Mouse (Mus musculus) olfactory bulb, adult 2 months (tissue): ENCODE data around the gene Eef2. TPM values are rescaled to one million over a fixed set of nuclear protein-coding genes. Genes with fewer than 3 reads are reported as not detected.
"Not testable (repeated sequence)": the region's sequence is repeated elsewhere in the genome, so short reads cannot be mapped to it uniquely, and the experiment has no call there.

Source experiments
- H3K27ac ChIP-seq: fragments of 200-500 bp; 2 replicates; pipeline ENCODE4 v1.5.1; 2012; ENCODE audit warnings: low read depth, low read length; ENCODE audit not compliant: insufficient read depth
- H3K4me1 ChIP-seq: fragments of 200-500 bp; 2 replicates; pipeline ENCODE4 v1.6.1; 2012; ENCODE audit warnings: low read length; ENCODE audit not compliant: control insufficient read depth, insufficient read depth
- H3K4me3 ChIP-seq: fragments of 200-500 bp; 2 replicates; pipeline ENCODE4 v1.5.1; 2012; ENCODE audit warnings: mild to moderate bottlenecking, low read depth, low read length, moderate library complexity; ENCODE audit not compliant: insufficient read depth
- CTCF ChIP-seq: fragments of 200-500 bp; IDR thresholded peaks from 2 replicates; pipeline ENCODE4 v1.5.1; 2012; ENCODE audit warnings: low read depth, mild to moderate bottlenecking, low read length, moderate library complexity; ENCODE audit not compliant: insufficient read depth
- POLR2A ChIP-seq: fragments of 200-500 bp; IDR thresholded peaks from 2 replicates; pipeline ENCODE4 v1.6.1; 2012; ENCODE audit warnings: mild to moderate bottlenecking, low read depth, low read length, moderate library complexity; ENCODE audit not compliant: insufficient read depth
- WGBS: fragments of 180-500 bp; shearing (Covaris S2); methylation state at CpG from one replicate; pipeline ENCODE4 v1.1.7; 2018; 5-methylcytosine and 5-hydroxymethylcytosine counted together
- polyA plus RNA-seq: library from polyadenylated mRNA; stranded (reverse); fragments of >200 nt; gene quantifications from 2 replicates; pipeline ENCODE4 v1.2.4, GENCODE M21; 2012; ENCODE audit warnings: low replicate concordance; ENCODE audit not compliant: missing spikeins, insufficient read depth, insufficient read length

The Eef2 gene
- polyA plus RNA-seq, 1 experiment = 423 TPM

DNA sequence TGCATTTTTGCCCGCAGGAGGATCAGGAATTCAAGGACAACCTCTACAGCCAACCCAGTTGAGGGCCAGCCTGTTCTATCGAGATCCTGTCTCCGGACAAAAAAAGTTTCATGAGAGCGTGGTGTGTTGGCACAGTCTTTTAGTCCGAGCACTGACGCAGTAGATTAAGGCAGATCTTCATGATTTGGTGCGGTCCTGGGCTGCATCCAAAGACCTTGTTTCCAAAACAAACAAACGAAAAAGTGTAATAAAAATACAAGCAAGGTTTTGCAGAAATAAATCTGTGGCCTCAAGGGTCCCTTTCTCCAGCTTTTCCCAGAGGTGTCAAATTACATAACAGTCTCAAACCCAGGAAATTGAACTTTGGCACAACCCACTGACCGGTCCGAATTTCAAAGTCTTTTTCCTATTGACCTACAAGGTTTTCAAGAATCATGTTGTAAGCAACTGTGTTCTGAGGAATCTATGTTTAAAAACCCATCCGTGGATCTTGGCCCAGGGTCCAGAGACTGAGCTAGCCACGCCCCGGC, 430 bp upstream of the Eef2 start:
- WGBS = under 1% methylated on average over 13 of the region's 13 CpGs

DNA sequence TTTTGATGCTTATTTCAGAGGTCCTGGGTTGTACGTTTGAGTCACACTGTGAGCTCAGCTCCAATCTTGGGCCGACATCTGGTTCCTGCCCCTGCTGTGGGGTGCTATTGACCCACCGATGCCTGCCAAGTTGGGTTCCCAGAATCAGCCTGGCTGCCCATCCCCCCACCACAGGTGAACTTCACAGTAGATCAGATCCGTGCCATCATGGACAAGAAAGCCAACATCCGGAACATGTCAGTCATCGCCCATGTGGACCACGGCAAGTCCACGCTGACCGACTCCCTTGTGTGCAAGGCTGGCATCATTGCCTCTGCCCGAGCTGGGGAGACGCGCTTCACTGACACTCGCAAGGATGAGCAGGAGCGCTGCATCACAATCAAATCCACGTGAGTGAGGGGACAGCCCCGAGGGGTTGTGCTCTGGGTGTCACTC, 1.1 kb downstream of the Eef2 start:
- WGBS = 8% methylated on average over 16 of the region's 16 CpGs
- no peak for TF ChIP-seq CTCF
- no peak for TF ChIP-seq POLR2A
- Histone ChIP-seq H3K27ac (no peak overlapping the region; the same call in 1 of the 2 replicates), H3K4me1 (peaks cover 38% of the 10 kb centered on the region), H3K4me3 (peak overlapping the region; percentile 92)

More for the DNA sequence above, 430 bp upstream of the Eef2 start:
- peaks cover 33% of the 10 kb centered on the region for H3K4me1 ChIP-seq
- TF ChIP-seq POLR2A (no peak), CTCF (no peak)
- peak overlapping the region; percentile 43 for H3K27ac ChIP-seq
- H3K4me3 ChIP-seq = peak overlapping the region; percentile 18; the same call in 1 of the 2 replicates

DNA sequence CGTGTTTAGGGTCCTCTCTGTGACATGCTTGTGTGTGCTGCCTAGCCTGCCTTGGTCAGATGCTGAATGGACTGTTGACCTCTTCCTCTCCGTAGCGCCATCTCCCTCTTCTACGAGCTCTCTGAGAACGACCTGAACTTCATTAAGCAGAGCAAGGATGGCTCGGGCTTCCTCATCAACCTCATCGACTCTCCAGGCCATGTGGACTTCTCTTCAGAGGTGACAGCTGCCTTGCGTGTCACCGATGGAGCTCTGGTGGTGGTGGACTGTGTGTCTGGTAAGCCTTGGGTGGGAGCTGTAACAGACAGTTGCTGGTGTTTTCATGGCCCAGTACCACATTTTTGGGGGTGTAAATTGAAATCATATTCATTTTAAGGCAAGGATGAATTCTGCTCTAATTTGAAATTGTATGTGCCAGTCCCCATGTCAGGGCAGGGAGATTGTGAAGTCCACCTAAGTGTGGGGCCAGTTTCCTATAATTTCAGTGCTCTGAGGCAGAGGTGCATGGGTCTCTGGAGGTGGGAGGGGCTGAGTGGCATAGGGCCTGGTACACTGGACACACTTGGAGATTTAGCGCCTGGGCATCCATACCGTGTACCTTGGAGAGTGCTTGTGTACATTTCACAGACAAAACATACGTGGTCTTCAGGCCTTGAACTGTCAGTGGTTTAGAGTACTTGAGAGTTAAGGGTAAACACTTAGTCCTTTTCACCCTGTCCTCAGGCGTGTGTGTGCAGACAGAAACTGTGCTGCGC, 1.7 kb downstream of the Eef2 start:
- peak overlapping the region; percentile 92 for H3K4me3 ChIP-seq
- peaks cover 38% of the 10 kb centered on the region for H3K4me1 ChIP-seq
- no peak overlapping the region for H3K27ac ChIP-seq
- TF ChIP-seq CTCF = no peak
- no peak for TF ChIP-seq POLR2A
- WGBS = 56% methylated on average over 14 of the region's 14 CpGs

DNA sequence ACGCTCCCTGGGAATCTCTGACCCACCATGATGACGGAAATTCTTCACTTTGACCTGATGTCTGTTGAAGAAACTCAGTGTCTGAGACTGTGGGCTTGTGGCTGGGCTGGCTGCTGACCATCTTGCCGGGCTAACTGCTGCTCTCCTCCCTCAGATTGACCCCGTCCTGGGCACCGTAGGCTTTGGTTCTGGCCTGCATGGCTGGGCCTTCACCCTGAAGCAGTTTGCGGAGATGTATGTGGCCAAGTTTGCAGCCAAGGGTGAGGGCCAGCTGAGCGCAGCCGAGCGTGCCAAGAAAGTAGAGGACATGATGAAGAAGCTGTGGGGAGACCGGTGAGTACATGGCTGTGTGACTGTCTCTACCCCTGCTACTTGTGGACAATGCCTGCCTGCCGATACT, 2.5 kb downstream of the Eef2 start:
- no peak for TF ChIP-seq POLR2A
- TF ChIP-seq CTCF = no peak
- Histone ChIP-seq H3K4me3 (no peak overlapping the region), H3K27ac (no peak overlapping the region), H3K4me1 (peaks cover 42% of the 10 kb centered on the region)
- 89% methylated on average over 11 of the region's 11 CpGs for WGBS

DNA sequence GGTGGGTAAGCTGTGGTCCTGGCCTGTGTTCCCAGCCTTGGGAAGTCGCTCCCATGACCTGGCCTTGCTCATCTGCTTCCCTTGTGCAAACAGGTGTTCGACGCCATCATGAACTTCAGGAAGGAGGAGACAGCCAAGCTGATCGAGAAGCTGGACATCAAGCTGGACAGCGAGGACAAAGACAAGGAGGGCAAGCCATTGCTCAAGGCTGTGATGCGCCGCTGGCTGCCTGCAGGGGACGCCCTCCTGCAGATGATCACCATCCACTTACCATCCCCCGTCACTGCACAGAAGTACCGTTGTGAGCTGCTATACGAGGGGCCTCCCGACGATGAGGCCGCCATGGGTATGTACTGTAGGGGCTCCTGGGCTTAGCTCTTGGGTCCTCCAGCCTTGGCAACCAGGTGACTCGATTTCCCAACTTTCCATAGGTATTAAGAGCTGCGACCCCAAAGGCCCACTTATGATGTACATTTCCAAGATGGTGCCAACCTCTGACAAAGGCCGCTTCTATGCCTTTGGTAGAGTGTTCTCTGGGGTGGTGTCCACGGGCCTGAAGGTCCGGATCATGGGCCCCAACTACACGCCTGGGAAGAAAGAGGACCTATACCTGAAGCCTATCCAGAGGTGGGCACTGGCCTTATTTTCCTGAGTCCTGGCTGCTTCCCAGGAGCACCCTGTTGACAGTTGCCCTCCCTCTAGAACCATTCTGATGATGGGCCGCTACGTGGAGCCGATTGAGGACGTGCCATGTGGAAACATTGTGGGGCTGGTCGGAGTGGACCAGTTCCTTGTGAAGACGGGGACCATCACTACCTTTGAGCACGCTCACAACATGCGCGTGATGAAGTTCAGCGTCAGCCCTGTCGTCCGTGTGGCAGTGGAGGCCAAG, 3.3 kb downstream of the Eef2 start:
- no peak for TF ChIP-seq POLR2A
- no peak for TF ChIP-seq CTCF
- Histone ChIP-seq H3K4me3 (no peak overlapping the region), H3K27ac (no peak overlapping the region), H3K4me1 (peaks cover 44% of the 10 kb centered on the region)
- 88% methylated on average over 32 of the region's 32 CpGs for WGBS

DNA sequence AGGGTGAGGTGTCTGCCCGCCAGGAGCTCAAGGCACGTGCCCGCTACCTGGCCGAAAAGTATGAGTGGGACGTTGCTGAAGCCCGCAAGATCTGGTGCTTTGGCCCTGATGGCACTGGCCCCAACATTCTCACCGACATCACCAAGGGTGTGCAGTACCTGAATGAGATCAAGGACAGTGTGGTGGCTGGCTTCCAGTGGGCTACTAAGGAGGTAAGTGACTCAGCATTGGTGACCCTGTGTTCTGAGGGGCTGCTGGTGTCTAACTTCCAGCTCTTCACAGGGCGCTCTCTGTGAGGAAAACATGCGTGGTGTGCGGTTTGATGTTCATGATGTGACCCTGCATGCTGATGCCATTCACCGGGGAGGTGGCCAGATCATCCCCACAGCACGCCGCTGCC, 4.5 kb downstream of the Eef2 start:
- 92% methylated on average over 13 of the region's 13 CpGs for WGBS
- Histone ChIP-seq H3K27ac (no peak overlapping the region), H3K4me3 (no peak overlapping the region), H3K4me1 (peaks cover 40% of the 10 kb centered on the region)
- no peak for TF ChIP-seq CTCF
- no peak for TF ChIP-seq POLR2A

DNA sequence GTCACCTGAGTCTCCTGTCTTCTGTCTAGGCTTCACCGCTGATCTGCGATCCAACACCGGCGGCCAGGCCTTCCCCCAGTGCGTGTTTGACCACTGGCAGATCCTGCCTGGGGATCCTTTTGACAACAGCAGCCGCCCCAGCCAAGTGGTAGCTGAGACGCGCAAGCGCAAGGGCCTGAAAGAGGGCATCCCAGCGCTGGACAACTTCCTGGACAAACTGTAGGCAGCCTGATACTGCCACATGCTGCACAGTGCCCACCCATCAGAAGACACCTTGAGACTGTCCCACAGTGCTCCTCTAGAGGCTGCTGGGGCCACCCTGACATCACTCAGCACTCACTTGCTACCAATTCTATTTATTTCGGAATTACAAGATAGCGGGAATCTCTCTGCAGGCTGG, 5.4 kb downstream of the Eef2 start:
- not testable (repeated sequence) for H3K4me3 ChIP-seq, H3K27ac ChIP-seq
- WGBS = 71% methylated on average over 12 of the region's 12 CpGs
- peaks cover 40% of the 10 kb centered on the region for H3K4me1 ChIP-seq

DNA sequence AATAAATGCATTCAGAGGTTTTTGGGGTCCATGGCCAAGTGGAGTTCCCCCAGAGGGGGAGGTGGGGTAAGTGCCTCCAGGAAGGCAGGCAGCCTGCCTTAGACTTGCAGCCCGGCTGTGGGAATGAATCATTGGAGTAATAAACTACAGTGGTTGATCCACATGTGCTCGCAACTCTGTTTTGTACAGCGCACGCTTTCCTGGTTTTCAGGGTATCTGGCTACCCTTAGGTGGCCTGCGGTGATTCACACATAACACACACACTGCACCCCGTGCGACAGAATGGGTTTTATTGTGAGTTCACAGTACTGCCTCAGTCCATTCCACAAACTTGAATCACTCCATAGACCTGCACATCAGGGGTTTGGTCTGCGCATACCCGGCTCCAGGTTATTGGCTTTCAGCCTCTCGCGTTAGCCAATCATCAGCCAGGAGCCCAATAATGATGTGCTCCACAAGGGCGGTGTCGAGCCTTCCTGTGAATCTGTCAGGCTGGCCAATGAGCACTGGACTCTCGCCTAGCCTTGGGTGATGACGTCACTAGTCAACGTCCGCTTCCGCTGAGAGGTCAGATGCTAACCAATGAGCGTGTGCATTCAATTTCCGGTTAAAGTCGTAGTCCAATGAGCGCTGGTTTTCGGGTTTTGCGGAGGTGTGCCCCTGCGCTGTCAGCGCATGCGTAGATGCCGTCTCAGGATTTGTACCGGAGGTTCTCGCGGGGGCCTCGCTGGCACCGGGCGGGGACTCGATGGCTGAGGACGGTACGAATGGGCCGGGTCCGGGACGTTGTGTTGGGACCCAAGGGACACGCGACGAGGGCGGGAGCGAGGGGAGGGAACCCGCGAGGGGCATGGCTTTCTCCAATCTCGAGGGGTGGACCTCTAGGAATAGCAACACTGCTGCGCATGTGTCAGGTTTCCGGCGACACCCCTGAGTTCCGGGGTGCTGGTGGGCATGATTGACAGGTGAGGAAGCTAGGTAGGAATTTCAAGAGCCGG, 6.2 kb downstream of the Eef2 start, which contains the start of gene Dapk3:
Dapk3 (plus strand) TSS at position 670 of the 998 bp plus-strand sequence.
- WGBS = 4% methylated on average over 53 of the region's 53 CpGs
- TF ChIP-seq POLR2A (peak; percentile 69; the same call in 1 of the 2 replicates), CTCF (no peak)
- H3K4me1 ChIP-seq = peaks cover 36% of the 10 kb centered on the region
- H3K4me3 ChIP-seq = peak within 1 kb of the TSS; percentile 87
- H3K27ac ChIP-seq = peak within 1 kb of the TSS; percentile 77
